ENCODE assay signal across 25 mouse cellular contexts in genomic region chr15:91425426-91425825, GRCm38 (mm10).
DNase-seq lines count a peak whose midpoint lies in the region; ATAC-seq lines count a peak whose summit lies in the region.
"Had no signal": no experiment of that assay in that cellular context is flagged by ENCODE, and none has a peak within 500 bp of the region (broad histone marks: within the 10 kb centered on the region; RNA-seq: fewer than 3 reads in every experiment).

No protein-coding gene starts in this region.

- H3K27ac ChIP-seq in forebrain, embryonic 14.5 days (ENCODE audit: low read depth, low read length), result no peak overlapping the region
- no peak overlapping the region for H3K27ac ChIP-seq in forebrain, embryonic 10.5 days
- H3K27ac ChIP-seq in liver, embryonic 11.5 days (ENCODE audit: low read depth, low read length), result no peak overlapping the region
- H3K27ac ChIP-seq: forebrain, embryonic 15.5 days; heart, embryonic 10.5 days; hindbrain, embryonic 15.5 days; limb, embryonic 15.5 days; liver, embryonic 15.5 days; lung, embryonic 15.5 days; macrophage; midbrain, embryonic 10.5 days; stomach, postnatal 0 days had no signal

- no peak overlapping the region for H3K4me3 ChIP-seq in forebrain, embryonic 14.5 days (ENCODE audit: low read depth, low read length)
- H3K4me3 ChIP-seq in forebrain, embryonic 10.5 days, result no peak overlapping the region
- no peak overlapping the region for H3K4me3 ChIP-seq in liver, embryonic 11.5 days (ENCODE audit: low read depth, low read length)
- H3K4me3 ChIP-seq: forebrain, embryonic 15.5 days; heart, embryonic 10.5 days; hindbrain, embryonic 15.5 days; limb, embryonic 15.5 days; liver, embryonic 15.5 days; lung, embryonic 15.5 days; midbrain, embryonic 10.5 days; myocyte had no signal

- intact Hi-C loops in gastrocnemius, postnatal 14 days (cut with DNase I; ENCODE audit: low total_unique reads), result no loop called here

- DNase-seq in forebrain, embryonic 14.5 days (ENCODE audit: low spot score), result peak; percentile 51
- DNase-seq in forebrain, embryonic 10.5 days (ENCODE audit: extremely low spot score, low spot score), result no peak
- peak; percentile 69 for DNase-seq in brain, adult 2 months (ENCODE audit: low read depth, low spot score)
- peak; percentile 75 to 87 for DNase-seq in layer of hippocampus, adult 18-20 months (ENCODE audit: low spot score in 2 of 2)
- peak; percentile 57 to 84 for DNase-seq in layer of hippocampus, postnatal 14 days (ENCODE audit: low spot score in 2 of 2)
- no peak for DNase-seq in liver, embryonic 11.5 days (ENCODE audit: low spot score)
- DNase-seq in gastrocnemius, postnatal 14 days, result no peak
- DNase-seq: adrenal gland, postnatal 14 days; cerebellum, adult 11 months; cerebellum, postnatal 25 days; kidney, adult 8-10 months; kidney, postnatal 14 days; left cerebral cortex, postnatal 4 days had no signal

- H3K4me2 ChIP-seq in forebrain, embryonic 14.5 days (ENCODE audit: low read length), result no peak overlapping the region
- no peak overlapping the region for H3K4me2 ChIP-seq in liver, embryonic 11.5 days
- H3K4me2 ChIP-seq: forebrain, embryonic 15.5 days; hindbrain, embryonic 15.5 days; limb, embryonic 15.5 days; liver, embryonic 15.5 days; lung, embryonic 15.5 days had no signal

- H3K9me3 ChIP-seq in forebrain, embryonic 14.5 days (replicated peaks; ENCODE audit: control insufficient read depth, low read length), result no peaks in the 10 kb centered on the region
- H3K9me3 ChIP-seq in forebrain, embryonic 10.5 days, result no peaks in the 10 kb centered on the region
- no peaks in the 10 kb centered on the region for H3K9me3 ChIP-seq in liver, embryonic 11.5 days (ENCODE audit: control insufficient read depth, low read length)
- H3K9me3 ChIP-seq: forebrain, embryonic 15.5 days; heart, embryonic 10.5 days; hindbrain, embryonic 15.5 days; limb, embryonic 15.5 days; liver, embryonic 15.5 days; lung, embryonic 15.5 days; midbrain, embryonic 10.5 days had no signal

- H3K36me3 ChIP-seq in forebrain, embryonic 14.5 days (ENCODE audit: control insufficient read depth, insufficient read depth, low read length), result no peaks in the 10 kb centered on the region
- no peaks in the 10 kb centered on the region for H3K36me3 ChIP-seq in forebrain, embryonic 10.5 days (replicated peaks)
- no peaks in the 10 kb centered on the region for H3K36me3 ChIP-seq in liver, embryonic 11.5 days (ENCODE audit: control insufficient read depth, insufficient read depth, low read length)
- H3K36me3 ChIP-seq: forebrain, embryonic 15.5 days; heart, embryonic 10.5 days; hindbrain, embryonic 15.5 days; limb, embryonic 15.5 days; liver, embryonic 15.5 days; lung, embryonic 15.5 days; midbrain, embryonic 10.5 days had no signal

- no peak; the same call in 1 of the 2 replicates for ATAC-seq in forebrain, embryonic 14.5 days
- ATAC-seq in liver, embryonic 11.5 days (replicated peaks; ENCODE audit: low FRiP score), result no peak
- ATAC-seq: CD4-positive, CD25-positive, alpha-beta regulatory T cell, adult 4 months; forebrain, embryonic 15.5 days; midbrain, embryonic 16.5 days had no signal

- H3K4me1 ChIP-seq in forebrain, embryonic 14.5 days (ENCODE audit: control insufficient read depth, insufficient read depth, low read length), result no peaks in the 10 kb centered on the region
- H3K4me1 ChIP-seq in forebrain, embryonic 10.5 days, result no peaks in the 10 kb centered on the region
- no peaks in the 10 kb centered on the region for H3K4me1 ChIP-seq in liver, embryonic 11.5 days (replicated peaks; ENCODE audit: control insufficient read depth, insufficient read depth, low read length)
- H3K4me1 ChIP-seq: forebrain, embryonic 15.5 days; heart, embryonic 10.5 days; hindbrain, embryonic 15.5 days; limb, embryonic 15.5 days; liver, embryonic 15.5 days; lung, embryonic 15.5 days; midbrain, embryonic 10.5 days had no signal

- H3K9ac ChIP-seq in forebrain, embryonic 14.5 days (ENCODE audit: low read length), result no peak overlapping the region
- H3K9ac ChIP-seq in liver, embryonic 11.5 days (ENCODE audit: low read depth, low read length), result no peak overlapping the region
- H3K9ac ChIP-seq: forebrain, embryonic 15.5 days; hindbrain, embryonic 15.5 days; limb, embryonic 15.5 days; liver, embryonic 15.5 days; lung, embryonic 15.5 days had no signal

- H3K27me3 ChIP-seq in forebrain, embryonic 14.5 days (replicated peaks; ENCODE audit: control insufficient read depth, insufficient read depth, low read length), result no peaks in the 10 kb centered on the region
- H3K27me3 ChIP-seq in forebrain, embryonic 10.5 days (ENCODE audit: poor library complexity, severe bottlenecking), result no peaks in the 10 kb centered on the region
- no peaks in the 10 kb centered on the region for H3K27me3 ChIP-seq in liver, embryonic 11.5 days (replicated peaks; ENCODE audit: control insufficient read depth, insufficient read depth, low read length)
- H3K27me3 ChIP-seq: forebrain, embryonic 15.5 days; hindbrain, embryonic 15.5 days; limb, embryonic 15.5 days; liver, embryonic 15.5 days; lung, embryonic 15.5 days had no signal

- WGBS in forebrain, embryonic 14.5 days, result 77% methylated on average over 6 of the region's 6 CpGs
- 92% methylated on average over 6 of the region's 6 CpGs for WGBS in forebrain, embryonic 10.5 days
- WGBS in liver, embryonic 11.5 days, result 80% methylated on average over 6 of the region's 6 CpGs

Comparison
In these comparisons a context has a peak if more than half of its experiments do, and no peak if none do; other contexts are left out.
1. DNase-seq: peak in forebrain, embryonic 14.5 days (single experiment), brain, adult 2 months (single experiment), layer of hippocampus, adult 18-20 months (2 of 2) and layer of hippocampus, postnatal 14 days (2 of 2); none in forebrain, embryonic 10.5 days (single experiment), liver, embryonic 11.5 days (single experiment) and gastrocnemius, postnatal 14 days (single experiment).